Mouse (Mus musculus) megakaryocyte, embryonic 14.5 days (primary cell): Measurements from ENCODE around the gene Peli2.

ENCODE experiments used
- FLI1 ChIP-seq: IDR thresholded peaks from 2 replicates; pipeline ENCODE4 v1.6.1; 2012; ENCODE audit warnings: low read length, inconsistent platforms, mixed read lengths
- GATA1 ChIP-seq: IDR thresholded peaks from 3 replicates; pipeline ENCODE4 v1.6.1; 2012; ENCODE audit warnings: mixed read lengths, low read length, inconsistent platforms, borderline replicate concordance

DNA sequence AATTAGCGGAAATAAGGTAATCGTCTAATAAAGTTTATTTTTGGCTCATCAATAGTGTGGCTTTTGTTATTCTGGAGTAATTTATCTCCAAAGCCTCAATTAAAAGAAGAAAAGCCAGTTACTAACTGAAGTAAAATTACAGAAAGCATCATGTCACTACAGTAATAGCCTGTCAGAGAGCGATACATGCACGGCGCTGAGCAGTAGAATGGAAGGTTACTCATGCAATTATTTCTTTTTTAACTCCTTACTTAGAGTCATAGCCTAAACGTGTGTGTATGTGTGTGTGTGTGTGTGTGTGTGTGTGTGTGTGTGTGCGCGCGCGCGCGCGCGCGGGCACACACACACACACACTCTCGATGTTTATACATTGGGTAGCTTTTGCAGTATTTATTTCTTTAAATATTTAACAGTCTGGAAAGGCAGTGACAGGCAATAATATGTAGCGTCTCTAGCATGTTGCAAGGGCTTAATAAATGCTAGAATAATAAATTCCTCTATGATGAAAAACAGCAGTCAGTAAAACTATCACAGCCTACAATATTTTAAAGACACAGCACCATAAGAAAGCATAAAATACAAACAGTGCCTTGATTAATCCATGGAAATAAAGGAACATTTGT lies 864 bp upstream of the Peli2 start:
- TF ChIP-seq FLI1 (no peak), GATA1 (no peak)
